Mouse (Mus musculus) midbrain, embryonic 15.5 days (tissue): ENCODE data around the gene Pik3ip1. TPM values are rescaled to one million over a fixed set of nuclear protein-coding genes. Genes with fewer than 3 reads are reported as not detected.

Source experiments
- ATAC-seq: fragments of 200-750 bp; cut with Nextera tagmentation; replicated peaks from 2 replicates; pipeline ENCODE4 v1.8.0; 2017; ENCODE audit warnings: moderate TSS enrichment
- H3K27ac ChIP-seq: fragments of 300-500 bp; sonication (generic); 2 replicates; pipeline ENCODE4 v1.5.1; 2015; ENCODE audit warnings: mild to moderate bottlenecking, inconsistent platforms
- H3K27me3 ChIP-seq: fragments of 300-500 bp; sonication (generic); replicated peaks from 2 replicates; pipeline ENCODE4 v1.6.1; 2015; ENCODE audit warnings: inconsistent platforms
- H3K36me3 ChIP-seq: fragments of 300-500 bp; sonication (generic); replicated peaks from 2 replicates; pipeline ENCODE4 v1.6.1; 2015; ENCODE audit warnings: inconsistent platforms
- H3K4me1 ChIP-seq: fragments of 300-500 bp; sonication (generic); 2 replicates; pipeline ENCODE4 v1.6.1; 2015; ENCODE audit warnings: inconsistent platforms
- H3K4me2 ChIP-seq: fragments of 300-500 bp; sonication (generic); 2 replicates; pipeline ENCODE4 v1.6.1; 2015; ENCODE audit warnings: inconsistent platforms, mild to moderate bottlenecking, moderate library complexity
- H3K4me3 ChIP-seq: fragments of 300-500 bp; sonication (generic); 2 replicates; pipeline ENCODE4 v1.5.1; 2015; ENCODE audit warnings: mild to moderate bottlenecking, inconsistent platforms
- H3K9ac ChIP-seq: fragments of 300-500 bp; sonication (generic); 2 replicates; pipeline ENCODE4 v1.6.1; 2015; ENCODE audit warnings: mild to moderate bottlenecking, inconsistent platforms
- H3K9me3 ChIP-seq: fragments of 300-500 bp; sonication (generic); 2 replicates; pipeline ENCODE4 v1.6.1; 2016; ENCODE audit warnings: inconsistent platforms
- WGBS: fragments of 180-500 bp; shearing (Covaris S2); methylation state at CpG from one replicate; pipeline ENCODE4 v1.1.7; 2015; ENCODE audit warnings: mixed read lengths; 5-methylcytosine and 5-hydroxymethylcytosine counted together
- polyA plus RNA-seq: library from polyadenylated mRNA; unstranded; fragments of >200 nt; fragmentation: Nextera tagmentation; extraction: Ambion mirVana; gene quantifications from 2 replicates; pipeline ENCODE4 v1.2.1, GENCODE M21; 2015

The Pik3ip1 gene
- polyA plus RNA-seq, 1 experiment from 2014 or later = 26.5 TPM

- H3K36me3 ChIP-seq = peaks cover 53% of the 10 kb centered on the region
- WGBS = 56% methylated on average over 12 of the region's 12 CpGs
Measured at GRCm38 (mm10) chr11:3347091-3347834, 17.1 kb downstream of the Pik3ip1 start.

DNA sequence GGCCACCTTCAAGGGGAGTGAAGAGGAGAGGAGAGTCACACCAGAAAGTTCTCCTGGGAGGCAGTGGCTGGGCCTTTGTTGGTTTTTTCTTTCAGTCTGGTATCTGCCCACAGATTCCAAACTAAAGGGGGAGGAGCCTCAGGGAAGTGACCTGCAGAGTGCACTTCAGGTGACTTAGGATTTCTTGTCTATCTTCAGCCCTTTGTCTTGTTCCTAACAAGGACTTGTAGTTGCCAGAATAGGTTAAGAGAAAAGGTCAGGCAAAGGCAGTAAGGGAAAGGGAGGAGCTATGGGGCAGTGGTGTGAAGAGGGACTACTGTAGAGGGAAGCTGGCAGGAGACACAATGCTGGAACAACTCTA lies 17.6 kb downstream of the Pik3ip1 start:
- no peak overlapping the region for H3K9ac ChIP-seq
- H3K27me3 ChIP-seq = no peaks in the 10 kb centered on the region
- ATAC-seq = no peak
- H3K9me3 ChIP-seq = no peaks in the 10 kb centered on the region
- peak overlapping the region; percentile 51; the same call in 1 of the 2 replicates for H3K27ac ChIP-seq
- H3K4me1 ChIP-seq = peaks cover 6% of the 10 kb centered on the region; the same call in 1 of the 2 replicates
- peaks cover 55% of the 10 kb centered on the region for H3K36me3 ChIP-seq
- no peak overlapping the region for H3K4me3 ChIP-seq
- H3K4me2 ChIP-seq = no peak overlapping the region

More at GRCm38 (mm10) chr11:3347091-3347834, 17.1 kb downstream of the Pik3ip1 start:
- peaks cover 6% of the 10 kb centered on the region; the same call in 1 of the 2 replicates for H3K4me1 ChIP-seq
- peak; percentile 59 for ATAC-seq
- no peak overlapping the region for H3K4me2 ChIP-seq
- no peak overlapping the region for H3K9ac ChIP-seq
- no peaks in the 10 kb centered on the region for H3K9me3 ChIP-seq
- H3K4me3 ChIP-seq = no peak overlapping the region
- no peaks in the 10 kb centered on the region for H3K27me3 ChIP-seq
- peak overlapping the region; percentile 51 for H3K27ac ChIP-seq

GRCm38 (mm10) chr11:3348576-3349342 lies 18.6 kb downstream of the Pik3ip1 start:
- Histone ChIP-seq H3K9me3 (no peaks in the 10 kb centered on the region), H3K4me1 (peaks cover 6% of the 10 kb centered on the region; the same call in 1 of the 2 replicates), H3K4me3 (no peak overlapping the region), H3K27ac (no peak overlapping the region), H3K4me2 (no peak overlapping the region), H3K36me3 (peaks cover 61% of the 10 kb centered on the region), H3K27me3 (no peaks in the 10 kb centered on the region), H3K9ac (no peak overlapping the region)
- no peak for ATAC-seq
- 37% methylated on average over 6 of the region's 6 CpGs for WGBS

GRCm38 (mm10) chr11:3349343-3349695 lies 19.1 kb downstream of the Pik3ip1 start:
- Histone ChIP-seq H3K9me3 (no peaks in the 10 kb centered on the region), H3K27me3 (no peaks in the 10 kb centered on the region), H3K4me1 (peaks cover 6% of the 10 kb centered on the region; the same call in 1 of the 2 replicates), H3K4me2 (no peak overlapping the region), H3K9ac (no peak overlapping the region), H3K27ac (no peak overlapping the region), H3K36me3 (peaks cover 61% of the 10 kb centered on the region), H3K4me3 (no peak overlapping the region)
- ATAC-seq = no peak
- 88% methylated on average over 4 of the region's 4 CpGs for WGBS

DNA sequence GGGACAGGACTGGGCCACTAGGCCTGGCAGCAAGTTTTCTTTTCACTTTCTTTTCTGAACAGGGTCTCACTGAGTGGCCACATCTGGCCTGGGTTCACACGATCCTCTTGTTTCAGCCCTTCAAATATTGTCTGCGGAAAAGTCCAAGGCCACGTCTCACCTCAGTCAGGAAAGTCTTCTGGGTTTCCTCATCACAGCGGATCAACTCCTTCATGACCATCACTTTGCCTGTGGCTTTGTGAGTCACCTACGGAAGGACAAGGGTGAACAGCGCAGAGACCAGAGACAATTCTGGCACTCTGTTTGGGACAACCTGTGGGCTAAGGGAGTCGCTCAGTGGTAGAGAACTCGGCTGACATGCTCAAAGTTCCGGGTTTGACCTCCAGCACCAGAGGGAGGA lies 21.9 kb downstream of the Pik3ip1 start:
- no peak for ATAC-seq
- H3K4me2 ChIP-seq = no peak overlapping the region
- peaks cover 62% of the 10 kb centered on the region for H3K36me3 ChIP-seq
- WGBS = 93% methylated on average over 9 of the region's 9 CpGs
- no peaks in the 10 kb centered on the region for H3K27me3 ChIP-seq
- H3K9me3 ChIP-seq = no peaks in the 10 kb centered on the region
- peaks cover 6% of the 10 kb centered on the region; the same call in 1 of the 2 replicates for H3K4me1 ChIP-seq
- no peak overlapping the region for H3K27ac ChIP-seq
- H3K4me3 ChIP-seq = no peak overlapping the region
- no peak overlapping the region for H3K9ac ChIP-seq

- no peak overlapping the region for H3K9ac ChIP-seq
- ATAC-seq = no peak
- H3K4me3 ChIP-seq = no peak overlapping the region
- H3K27ac ChIP-seq = no peak overlapping the region
- no peaks in the 10 kb centered on the region for H3K9me3 ChIP-seq
- H3K4me2 ChIP-seq = no peak overlapping the region
- H3K4me1 ChIP-seq = no peaks in the 10 kb centered on the region
- 44% methylated on average over 18 of the region's 18 CpGs for WGBS
- H3K36me3 ChIP-seq = peaks cover 64% of the 10 kb centered on the region
- no peaks in the 10 kb centered on the region for H3K27me3 ChIP-seq
Measured at GRCm38 (mm10) chr11:3352990-3353585, 22.9 kb downstream of the Pik3ip1 start.

DNA sequence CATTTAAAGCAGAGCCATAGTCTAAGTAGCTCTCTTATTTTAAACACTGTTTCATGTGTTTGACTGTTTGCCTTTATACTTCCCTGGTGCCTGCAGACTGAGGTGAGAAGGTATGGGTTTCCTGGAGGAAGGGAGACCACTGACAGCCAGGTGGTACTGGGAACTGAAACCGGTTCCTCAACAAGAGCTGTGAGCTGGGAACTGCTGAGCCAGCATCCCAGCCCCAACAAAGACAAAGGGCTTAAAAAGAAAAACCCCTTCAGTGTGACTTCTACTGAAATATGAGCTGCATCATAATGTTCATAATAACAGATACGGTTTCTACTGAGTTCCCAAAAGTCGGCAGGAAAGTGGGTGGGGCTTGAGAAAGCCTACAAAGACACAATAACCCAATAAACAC lies 32.7 kb downstream of the Pik3ip1 start:
- no peak for ATAC-seq
- H3K9me3 ChIP-seq = no peaks in the 10 kb centered on the region
- H3K36me3 ChIP-seq = peaks cover 12% of the 10 kb centered on the region
- no peak overlapping the region for H3K27ac ChIP-seq
- WGBS = 85% methylated on average over 3 of the region's 3 CpGs
- peaks cover 7% of the 10 kb centered on the region; the same call in 1 of the 2 replicates for H3K4me1 ChIP-seq
- no peak overlapping the region for H3K4me3 ChIP-seq
- H3K4me2 ChIP-seq = no peak overlapping the region
- H3K27me3 ChIP-seq = no peaks in the 10 kb centered on the region
- H3K9ac ChIP-seq = no peak overlapping the region

DNA sequence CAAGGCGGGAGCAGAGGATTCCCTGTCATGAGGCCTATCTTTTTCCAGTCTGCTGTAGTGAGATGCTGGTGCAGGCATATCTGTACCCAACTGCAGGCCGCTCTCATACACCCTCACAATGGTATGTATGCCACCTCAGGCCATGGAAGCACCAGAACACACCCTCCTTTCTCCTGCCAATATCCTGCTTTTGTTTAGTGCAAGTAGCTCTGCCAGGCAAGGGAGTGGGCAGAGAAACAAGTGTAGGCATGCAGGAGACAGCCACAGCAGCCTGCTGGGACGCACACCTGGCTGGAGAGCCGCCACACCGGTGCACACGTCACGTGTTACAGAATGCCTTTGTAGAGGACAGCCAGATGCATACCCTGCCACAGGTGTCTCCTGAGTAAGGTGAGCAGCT lies 36.2 kb downstream of the Pik3ip1 start:
- Histone ChIP-seq H3K4me3 (no peak overlapping the region), H3K4me2 (no peak overlapping the region), H3K4me1 (peaks cover 39% of the 10 kb centered on the region), H3K9ac (no peak overlapping the region), H3K9me3 (no peaks in the 10 kb centered on the region), H3K27me3 (no peaks in the 10 kb centered on the region), H3K36me3 (no peaks in the 10 kb centered on the region), H3K27ac (no peak overlapping the region)
- whole genome bisulfite sequencing = 94% methylated on average over 7 of the region's 7 CpGs
- ATAC-seq = no peak

- H3K9ac ChIP-seq = peak overlapping the region; percentile 7; the same call in 1 of the 2 replicates
- WGBS = 66% methylated on average over 7 of the region's 7 CpGs
- no peaks in the 10 kb centered on the region for H3K27me3 ChIP-seq
- H3K27ac ChIP-seq = no peak overlapping the region
- H3K4me2 ChIP-seq = peak overlapping the region; percentile 75
- peaks cover 49% of the 10 kb centered on the region for H3K4me1 ChIP-seq
- no peak for ATAC-seq
- no peaks in the 10 kb centered on the region for H3K9me3 ChIP-seq
- peak overlapping the region; percentile 81; the same call in 1 of the 2 replicates for H3K4me3 ChIP-seq
- H3K36me3 ChIP-seq = no peaks in the 10 kb centered on the region
Measured at GRCm38 (mm10) chr11:3368983-3369382, 38.8 kb downstream of the Pik3ip1 start.

GRCm38 (mm10) chr11:3369449-3369848 lies 39.2 kb downstream of the Pik3ip1 start:
- Histone ChIP-seq H3K9me3 (no peaks in the 10 kb centered on the region), H3K9ac (peak overlapping the region; percentile 87; the same call in 1 of the 2 replicates), H3K36me3 (no peaks in the 10 kb centered on the region), H3K4me3 (peak overlapping the region; percentile 81; the same call in 1 of the 2 replicates), H3K27ac (no peak overlapping the region), H3K4me2 (peak overlapping the region; percentile 75), H3K4me1 (peaks cover 53% of the 10 kb centered on the region), H3K27me3 (no peaks in the 10 kb centered on the region)
- WGBS = 75% methylated on average over 5 of the region's 5 CpGs
- no peak for ATAC-seq

GRCm38 (mm10) chr11:3370162-3370561 lies 40.0 kb downstream of the Pik3ip1 start:
- no peaks in the 10 kb centered on the region for H3K9me3 ChIP-seq
- H3K9ac ChIP-seq = peak overlapping the region; percentile 87
- H3K4me3 ChIP-seq = peak overlapping the region; percentile 81
- no peaks in the 10 kb centered on the region for H3K27me3 ChIP-seq
- H3K4me2 ChIP-seq = peak overlapping the region; percentile 75
- 69% methylated on average over 2 of the region's 2 CpGs for WGBS
- H3K36me3 ChIP-seq = no peaks in the 10 kb centered on the region
- peaks cover 58% of the 10 kb centered on the region for H3K4me1 ChIP-seq
- H3K27ac ChIP-seq = peak overlapping the region; percentile 92; the same call in 1 of the 2 replicates
- no peak for ATAC-seq

GRCm38 (mm10) chr11:3370928-3371598 lies 40.9 kb downstream of the Pik3ip1 start:
- Histone ChIP-seq H3K27ac (peak overlapping the region; percentile 92), H3K27me3 (no peaks in the 10 kb centered on the region), H3K4me3 (peak overlapping the region; percentile 81), H3K9me3 (no peaks in the 10 kb centered on the region), H3K9ac (peak overlapping the region; percentile 87), H3K4me1 (peaks cover 58% of the 10 kb centered on the region), H3K36me3 (no peaks in the 10 kb centered on the region), H3K4me2 (peak overlapping the region; percentile 75)
- 1% methylated on average over 27 of the region's 27 CpGs for WGBS
- peak; percentile 98 for ATAC-seq
